Mouse (Mus musculus): ENCODE results near the gene Lcp2.

Lcp2 gene

DNA sequence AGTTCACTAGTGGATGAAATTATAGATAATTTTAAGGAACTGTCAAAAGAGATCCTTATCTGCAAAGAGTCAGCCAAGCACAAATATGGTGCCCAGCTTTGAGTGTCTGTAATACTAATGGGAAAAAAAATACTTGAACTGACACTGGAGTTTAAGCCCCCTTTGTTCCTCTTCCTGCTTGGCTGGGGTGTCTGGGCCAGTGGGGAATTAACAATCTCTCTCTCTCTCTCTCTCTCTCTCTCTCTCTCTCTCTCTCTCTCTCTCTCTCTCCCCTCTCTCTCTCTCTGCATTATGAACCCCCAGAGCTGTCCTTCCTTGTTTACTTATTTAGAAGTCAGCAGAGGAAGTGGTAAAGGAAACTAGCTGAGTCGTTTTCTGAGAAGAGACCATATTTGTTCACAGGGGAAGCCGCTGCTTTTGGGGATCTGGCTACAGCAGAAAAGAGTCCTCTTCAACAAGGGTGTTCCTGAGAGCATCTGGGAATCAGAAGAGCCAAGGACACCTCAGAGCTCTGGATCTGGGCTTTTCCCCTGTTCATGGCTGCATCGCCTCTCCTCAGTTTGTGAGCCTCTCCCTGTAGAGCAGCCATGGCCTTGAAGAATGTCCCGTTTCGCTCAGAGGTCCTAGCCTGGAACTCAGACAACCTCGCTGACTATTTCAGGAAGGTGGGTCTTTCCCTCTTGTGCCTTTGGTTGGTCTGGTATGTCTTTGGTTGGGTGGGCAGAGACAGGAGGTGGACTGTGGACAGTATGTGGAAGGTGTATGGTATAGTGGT is at the start of gene Lcp2:
Lcp2 (plus strand) TSS at position 154 of the 775 bp plus-strand sequence.
- DNase-seq (ENCODE audit: inconsistent age in 2 of 2, low spot score in 1 of 2): no peak

DNA sequence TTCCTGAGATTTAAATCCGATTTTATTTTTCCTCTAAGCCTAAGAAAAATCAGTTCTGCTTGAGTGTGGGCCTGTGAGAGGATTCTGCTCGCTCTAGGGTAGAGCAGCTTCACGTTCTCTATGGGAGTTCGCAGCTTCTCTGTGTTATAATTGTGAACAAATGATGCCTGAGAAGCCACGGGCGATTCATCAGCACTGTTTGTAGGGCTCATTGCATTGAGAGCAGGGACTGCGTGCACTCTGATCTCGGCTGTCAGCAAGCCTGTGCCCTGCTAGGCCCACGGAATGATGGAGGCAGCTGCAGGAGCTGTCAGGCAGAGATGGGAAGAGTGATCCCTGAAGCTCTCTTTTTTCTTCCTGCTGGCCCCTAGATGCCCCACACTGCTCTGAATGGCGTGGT is 48.5 kb upstream of the Lcp2 start:
- no peak for DNase-seq (ENCODE audit: inconsistent age in 2 of 2, low spot score in 1 of 2)

DNA sequence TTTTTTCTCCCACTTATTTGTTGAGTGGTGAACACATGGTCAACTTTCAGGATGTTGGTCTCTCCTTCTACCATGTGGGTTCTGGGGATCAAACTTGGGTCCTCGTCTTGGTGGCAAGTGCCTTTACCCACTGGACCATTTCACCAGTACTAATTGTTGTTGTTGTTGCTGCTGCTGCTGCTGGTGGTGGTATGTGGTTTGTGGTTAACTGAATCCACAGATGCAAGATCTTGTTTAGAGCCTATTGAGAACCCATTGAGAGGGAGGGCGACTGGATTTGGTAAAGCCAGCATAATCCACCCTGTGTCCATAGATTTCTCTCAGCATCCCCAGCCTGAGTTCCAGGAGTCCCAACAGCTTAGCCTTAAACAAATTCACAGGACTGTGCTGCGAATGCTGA is 46.3 kb upstream of the Lcp2 start:
- no peak for DNase-seq (ENCODE audit: inconsistent age in 2 of 2, low spot score in 1 of 2)

DNA sequence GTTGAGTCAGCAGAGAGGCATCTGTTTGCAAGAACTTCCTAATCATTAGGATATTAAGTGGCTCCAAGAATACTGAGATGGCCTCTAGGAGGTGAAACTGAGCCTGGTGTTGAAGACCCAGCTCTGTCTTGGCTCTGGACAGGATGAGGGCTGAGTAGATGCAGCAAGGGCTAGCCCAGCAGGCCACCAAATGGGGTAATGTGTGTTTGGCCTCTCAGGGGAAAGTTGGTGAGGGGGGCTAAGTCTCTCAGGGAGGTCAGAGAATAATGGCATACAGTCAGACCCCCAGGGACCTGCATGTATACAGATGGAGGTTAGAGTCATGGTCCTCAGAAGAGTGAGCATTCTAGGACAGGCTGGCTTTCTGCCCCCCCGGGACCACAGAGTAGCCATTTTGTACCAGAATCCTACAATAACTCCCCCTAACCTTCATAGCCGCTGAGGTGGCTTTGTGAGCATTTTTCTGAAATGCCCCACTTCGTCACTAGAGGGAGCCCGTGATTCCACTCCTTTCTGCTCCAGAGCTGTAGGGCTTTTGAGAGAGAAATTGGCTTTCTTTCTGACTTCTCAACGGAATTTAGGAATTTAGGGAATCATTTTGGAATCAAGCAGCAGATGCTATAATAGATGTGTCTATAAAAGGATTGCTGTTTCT is 44.7 kb upstream of the Lcp2 start:
- DNase-seq (ENCODE audit: inconsistent age in 2 of 2, low spot score in 1 of 2): peak; percentile 53 to 82

DNA sequence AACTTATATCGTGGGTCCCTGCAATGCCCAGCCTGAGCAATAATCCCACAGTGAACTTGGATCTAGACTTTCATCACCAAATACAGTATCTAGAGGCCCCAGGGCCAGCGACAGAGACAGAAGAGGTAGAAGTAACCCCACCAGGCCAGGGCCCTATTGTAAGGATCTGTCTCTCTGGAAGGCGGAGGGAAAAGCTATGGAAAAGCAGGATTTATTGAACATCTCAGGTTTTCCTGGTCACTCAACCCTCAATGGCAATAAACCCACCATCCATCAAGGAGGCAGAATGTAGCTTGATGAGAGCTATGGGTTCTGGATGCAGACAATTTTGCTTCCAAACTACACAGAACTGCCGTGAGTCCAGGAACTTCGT is 44.1 kb upstream of the Lcp2 start:
- DNase-seq (ENCODE audit: inconsistent age in 2 of 2, low spot score in 1 of 2): no peak

DNA sequence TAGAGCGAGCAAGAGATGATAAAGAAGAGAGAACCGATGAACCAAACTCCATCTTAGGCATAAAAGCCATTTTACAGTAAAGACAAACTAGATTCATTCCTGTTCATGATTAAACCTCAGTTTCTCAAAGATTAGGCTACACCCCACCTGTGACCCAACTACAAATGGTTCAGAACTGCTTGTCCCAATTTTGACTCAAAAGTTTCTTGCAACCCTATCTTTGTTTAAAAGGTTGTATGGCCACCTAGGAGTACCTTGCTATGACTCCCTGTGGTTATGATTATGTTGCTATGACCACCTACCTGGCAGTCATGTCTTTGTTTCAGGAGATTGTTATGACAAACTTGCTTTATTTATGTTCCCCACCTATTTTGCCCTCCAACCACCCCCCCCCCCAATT is 39.1 kb upstream of the Lcp2 start:
- DNase-seq (ENCODE audit: inconsistent age in 2 of 2, low spot score in 1 of 2): no peak

DNA sequence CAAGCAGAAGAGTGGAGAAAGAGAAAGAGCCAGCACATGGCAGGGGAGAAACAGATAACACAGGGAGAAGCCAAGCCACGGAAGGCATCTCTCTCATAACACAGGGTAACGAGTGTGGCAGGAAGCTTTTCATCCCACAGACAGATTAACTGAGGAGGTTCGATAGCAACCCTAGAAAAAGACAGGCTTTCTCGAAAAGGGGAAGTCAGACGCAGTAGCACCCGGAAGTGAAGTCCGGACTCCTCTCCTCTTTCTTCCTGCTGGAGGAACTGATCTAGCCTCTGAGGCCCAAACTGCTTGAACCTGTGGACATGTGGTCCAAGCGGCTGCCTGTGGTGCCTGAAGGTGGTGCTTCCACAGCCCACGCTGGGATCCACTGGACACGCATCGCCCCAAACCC is 38.5 kb upstream of the Lcp2 start:
- DNase-seq (ENCODE audit: inconsistent age in 2 of 2, low spot score in 1 of 2): no peak

DNA sequence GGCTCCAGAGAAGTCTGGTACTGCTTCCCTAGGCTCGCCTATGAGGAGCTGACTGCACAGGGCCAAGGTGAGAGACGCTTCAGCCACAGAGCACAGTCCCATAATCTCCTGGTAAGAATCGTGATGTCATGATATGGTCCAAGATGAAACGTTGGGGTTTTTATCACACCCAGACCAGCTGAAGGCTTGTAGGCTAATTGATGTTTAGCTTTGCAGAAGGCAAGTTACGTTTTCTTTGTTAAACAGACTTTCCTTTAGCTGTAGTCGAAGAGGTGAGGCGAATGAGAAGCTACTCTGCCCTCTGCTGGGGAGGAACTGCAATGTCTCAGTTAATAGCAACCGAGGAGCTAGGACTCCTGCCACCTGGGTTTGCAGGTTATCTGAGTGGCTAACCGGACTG is 38.0 kb upstream of the Lcp2 start:
- DNase-seq (ENCODE audit: inconsistent age in 2 of 2, low spot score in 1 of 2): peak; percentile 55 to 79

DNA sequence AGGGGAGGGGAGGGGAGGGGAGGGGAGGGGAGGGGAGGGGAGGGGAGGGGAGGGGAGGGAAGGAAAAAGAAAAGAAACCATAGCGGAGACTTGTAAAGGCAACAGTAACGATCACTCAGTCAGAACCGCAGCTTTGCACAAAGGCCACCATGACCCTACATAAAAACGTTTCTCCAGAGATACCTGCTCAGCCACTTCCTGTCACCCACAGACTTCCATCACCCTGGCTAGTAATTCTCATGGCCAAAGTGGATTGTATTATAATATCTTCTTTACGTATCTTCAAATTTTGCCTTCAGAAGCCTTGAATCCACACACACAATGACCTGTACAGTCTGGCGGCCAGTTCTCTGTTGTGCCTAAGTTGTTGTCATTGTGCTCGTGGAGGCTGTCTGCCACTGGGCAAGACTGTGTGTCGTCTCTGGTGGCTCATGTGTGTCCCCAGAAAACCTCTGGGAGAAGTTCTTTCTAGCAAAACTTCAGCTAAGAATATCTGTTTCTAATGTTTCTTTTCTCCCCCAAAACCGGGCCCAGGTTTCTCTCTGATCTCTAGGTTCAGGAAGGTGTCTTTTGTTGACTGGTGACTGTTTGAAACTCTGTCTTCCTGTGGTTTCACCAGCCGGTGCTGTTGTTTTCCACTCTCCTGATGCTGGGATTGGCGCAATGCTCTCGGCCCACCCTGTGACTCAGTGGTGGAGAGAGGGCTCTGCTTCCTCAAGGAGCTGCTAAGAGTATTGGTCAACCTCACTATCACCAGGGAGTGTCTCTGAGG is 37.2 kb upstream of the Lcp2 start:
- no peak for DNase-seq (ENCODE audit: inconsistent age in 2 of 2, low spot score in 1 of 2)

GRCm38 (mm10) chr11:34010133-34010858 is 36.4 kb upstream of the Lcp2 start:
- DNase-seq (ENCODE audit: inconsistent age in 2 of 2, low spot score in 1 of 2): peak in 1 of 2 experiments; percentile 32

DNA sequence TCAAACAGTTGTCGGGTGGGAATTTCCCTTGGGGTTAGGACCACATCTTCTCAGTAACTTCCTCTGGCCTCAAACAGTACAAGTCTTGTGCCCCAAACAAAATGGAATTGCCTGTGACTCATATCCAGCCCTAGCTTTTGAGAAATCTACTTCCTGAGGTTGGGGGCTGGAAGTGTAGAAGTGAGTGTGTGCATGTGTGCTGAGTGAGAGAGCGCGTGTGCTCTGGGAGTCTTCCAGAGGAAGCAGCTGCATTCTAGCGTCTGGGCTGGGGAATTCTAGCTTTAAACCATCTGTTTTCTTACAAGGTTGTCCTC is 35.9 kb upstream of the Lcp2 start:
- peak in 1 of 2 experiments; percentile 44 for DNase-seq (ENCODE audit: inconsistent age in 2 of 2, low spot score in 1 of 2)

DNA sequence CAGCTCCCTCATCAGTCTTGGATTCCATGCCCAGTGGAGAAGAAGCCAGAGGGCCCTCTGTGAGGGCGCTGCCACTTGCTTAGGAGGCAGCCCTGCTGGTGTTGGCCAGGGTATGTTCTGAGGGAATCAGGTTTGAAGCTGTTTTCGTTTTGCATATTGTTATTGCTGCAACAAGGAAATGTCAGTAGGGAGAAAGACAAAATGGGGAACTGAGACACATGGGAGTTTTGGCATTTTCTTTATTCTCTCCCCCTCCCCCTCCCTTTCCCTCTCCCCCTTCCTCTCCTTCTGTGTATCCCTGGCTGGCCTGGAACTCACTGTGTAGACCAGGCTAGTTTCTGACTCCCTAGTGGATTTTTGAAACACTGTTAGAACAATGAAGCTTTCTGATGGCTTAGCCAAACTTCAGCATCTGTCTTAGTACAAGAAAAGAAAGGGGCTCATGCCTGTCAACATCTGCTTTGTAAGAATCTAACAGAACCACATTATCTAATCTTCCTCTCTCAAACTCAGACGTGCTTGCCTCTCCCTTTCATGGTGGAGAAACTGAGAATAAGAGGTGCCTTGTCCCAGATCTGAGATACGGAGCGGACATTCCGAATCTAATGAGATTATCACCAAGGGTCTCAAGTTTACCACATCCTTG is 34.6 kb upstream of the Lcp2 start:
- DNase-seq (ENCODE audit: inconsistent age in 2 of 2, low spot score in 1 of 2): no peak

GRCm38 (mm10) chr11:34025091-34025490 is 21.6 kb upstream of the Lcp2 start:
- no peak for DNase-seq (ENCODE audit: inconsistent age in 2 of 2, low spot score in 1 of 2)

- DNase-seq (ENCODE audit: inconsistent age in 2 of 2, low spot score in 1 of 2): no peak
These were observed 17.1 kb upstream of the Lcp2 start for GRCm38 (mm10) chr11:34029658-34030057.

DNA sequence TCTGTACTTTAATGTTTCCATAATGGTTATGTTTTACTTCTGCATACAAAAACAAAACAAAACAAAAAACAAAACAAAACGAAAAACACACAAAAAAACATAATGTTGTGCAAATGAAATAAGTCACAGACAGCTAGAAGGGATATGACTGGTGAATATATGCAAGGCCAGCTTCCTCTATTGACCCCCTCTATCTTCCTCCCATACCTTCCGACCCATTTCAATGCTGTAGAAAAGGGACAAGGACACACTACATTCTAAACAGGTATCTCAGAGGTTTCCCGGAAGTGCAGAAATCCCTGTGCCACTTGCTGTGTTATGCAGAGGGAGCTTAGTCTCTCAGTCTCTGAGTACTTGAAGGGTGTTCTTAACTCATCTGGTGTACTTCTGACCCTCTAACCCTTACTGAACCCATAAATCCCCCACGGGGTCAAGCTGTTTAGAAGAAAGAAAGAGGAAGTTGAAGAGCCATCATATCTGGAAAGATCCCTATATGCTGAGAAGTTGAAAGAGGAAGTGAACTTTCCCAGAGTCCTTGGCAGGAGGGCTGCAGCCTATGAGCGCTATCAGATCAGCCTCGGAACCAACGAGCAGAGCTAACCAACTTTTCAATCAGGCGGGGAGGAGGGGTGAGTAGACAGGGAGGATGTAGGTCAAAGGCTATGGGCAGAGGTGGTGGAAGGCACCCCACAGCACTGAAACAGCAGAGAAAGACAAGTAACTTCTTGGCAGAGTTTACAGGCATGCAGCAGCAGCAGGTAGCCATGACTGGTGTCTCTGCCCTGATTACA is 15.5 kb upstream of the Lcp2 start:
- DNase-seq (ENCODE audit: inconsistent age in 2 of 2, low spot score in 1 of 2): peak in 1 of 2 experiments; percentile 50

DNA sequence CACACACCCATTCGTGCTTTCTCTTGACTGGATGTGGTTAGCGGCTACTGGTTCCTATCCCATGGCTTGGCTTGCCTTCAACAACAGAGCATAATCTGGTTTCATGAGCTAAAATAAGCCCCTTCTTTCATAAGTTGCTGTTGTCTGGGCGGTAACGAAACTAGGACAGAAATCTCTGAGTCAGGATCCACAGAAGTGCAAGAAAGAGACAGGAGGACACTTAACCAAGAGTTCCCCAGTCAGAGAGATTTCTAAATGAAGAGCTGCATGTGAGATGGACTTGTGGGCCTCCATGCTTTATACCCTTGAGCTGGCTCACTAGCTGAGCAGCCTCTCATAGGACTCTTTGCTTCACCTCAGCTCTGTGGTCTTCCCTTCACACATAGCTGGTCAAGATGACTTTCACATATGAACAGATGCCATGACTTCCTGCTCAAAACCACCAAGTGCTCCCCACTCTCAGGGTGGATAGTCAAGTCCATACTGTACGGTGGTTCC is 12.7 kb upstream of the Lcp2 start:
- DNase-seq (ENCODE audit: inconsistent age in 2 of 2, low spot score in 1 of 2): peak in 1 of 2 experiments; percentile 37

DNA sequence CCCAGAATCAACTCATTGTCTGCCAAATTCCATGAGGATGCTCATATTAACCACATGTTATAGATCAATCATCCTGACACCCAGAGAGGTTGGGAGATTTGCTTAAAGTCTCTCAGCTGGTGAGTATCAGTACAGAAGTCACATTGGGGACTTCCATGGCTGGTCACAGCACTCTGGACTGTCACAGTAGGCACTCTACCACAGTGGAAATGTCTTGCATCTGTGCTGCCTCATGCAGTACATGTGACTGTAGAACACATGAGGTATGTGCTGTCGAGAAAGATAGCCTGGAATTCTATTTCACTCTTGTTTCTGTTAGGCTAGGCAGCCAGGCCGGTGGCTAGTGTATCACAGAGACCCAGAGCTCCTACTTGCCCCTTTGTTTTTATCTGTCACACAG is 11.9 kb upstream of the Lcp2 start:
- DNase-seq (ENCODE audit: inconsistent age in 2 of 2, low spot score in 1 of 2): no peak

DNA sequence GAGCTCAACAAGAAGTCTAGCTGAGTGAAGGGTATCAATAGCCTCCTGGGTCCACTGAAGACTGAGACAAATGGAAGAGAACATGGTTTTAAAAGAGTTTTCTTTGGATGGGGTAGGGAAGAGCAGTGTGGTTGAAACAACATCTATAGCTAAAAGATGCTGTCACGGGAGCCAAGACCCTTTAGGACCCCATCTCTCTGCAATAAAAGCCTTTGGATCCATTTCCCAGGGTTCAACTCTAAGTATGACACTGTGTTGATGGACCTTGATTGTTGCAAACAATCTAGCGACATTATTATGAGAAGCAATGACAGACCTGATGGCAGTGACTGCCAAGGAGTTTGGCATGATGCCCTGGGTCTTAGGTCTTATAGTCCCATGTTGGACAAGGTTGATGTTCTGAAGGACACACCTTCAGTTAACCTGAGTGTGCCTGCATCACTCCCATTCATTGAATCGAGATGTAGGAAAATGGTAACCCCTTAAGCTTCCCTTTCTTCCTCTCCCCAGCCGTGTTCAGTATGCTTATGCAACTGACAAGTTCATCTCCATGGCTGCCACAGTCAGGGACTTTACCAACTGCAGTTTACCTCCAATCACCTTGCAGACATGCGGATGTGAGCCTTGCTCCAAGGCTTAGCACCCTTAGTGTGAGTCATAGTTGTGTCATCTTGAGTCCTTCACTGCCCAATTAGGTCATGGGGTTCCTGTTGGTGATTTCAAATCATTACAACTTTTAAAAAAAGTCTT is 10.6 kb upstream of the Lcp2 start:
- DNase-seq (ENCODE audit: inconsistent age in 2 of 2, low spot score in 1 of 2): peak in 1 of 2 experiments; percentile 78

DNA sequence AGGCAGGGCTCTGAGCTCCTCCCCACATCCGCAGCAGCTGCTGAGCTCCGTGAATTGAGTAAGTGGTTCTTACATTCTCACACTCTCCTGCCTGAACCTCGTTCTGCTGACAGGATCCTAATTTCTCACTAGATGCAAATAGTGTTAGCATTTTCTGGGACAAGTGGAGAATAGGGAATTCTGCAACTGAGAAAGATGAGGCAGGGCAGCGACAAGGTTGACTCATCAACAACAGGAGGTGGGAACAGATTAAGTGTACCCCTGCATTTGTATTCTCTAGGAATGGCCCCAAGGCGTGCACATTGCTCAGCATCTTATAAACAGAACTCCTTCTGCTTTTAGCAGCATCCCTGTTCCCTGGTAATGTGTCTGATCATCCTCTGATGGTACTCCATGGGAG is 6.7 kb upstream of the Lcp2 start:
- no peak for DNase-seq (ENCODE audit: inconsistent age in 2 of 2, low spot score in 1 of 2)
